Mouse (Mus musculus): ENCODE results near the gene Arhgef1. TPM values are rescaled to one million over a fixed set of nuclear protein-coding genes. Genes with fewer than 3 reads are reported as not detected.
A peak's percentile ranks its signal among the peaks of the same experiment; 100 is the strongest.

Arhgef1 gene
- polyA plus RNA-seq, 1 experiment from 2014 or later = 85.3 TPM

DNA sequence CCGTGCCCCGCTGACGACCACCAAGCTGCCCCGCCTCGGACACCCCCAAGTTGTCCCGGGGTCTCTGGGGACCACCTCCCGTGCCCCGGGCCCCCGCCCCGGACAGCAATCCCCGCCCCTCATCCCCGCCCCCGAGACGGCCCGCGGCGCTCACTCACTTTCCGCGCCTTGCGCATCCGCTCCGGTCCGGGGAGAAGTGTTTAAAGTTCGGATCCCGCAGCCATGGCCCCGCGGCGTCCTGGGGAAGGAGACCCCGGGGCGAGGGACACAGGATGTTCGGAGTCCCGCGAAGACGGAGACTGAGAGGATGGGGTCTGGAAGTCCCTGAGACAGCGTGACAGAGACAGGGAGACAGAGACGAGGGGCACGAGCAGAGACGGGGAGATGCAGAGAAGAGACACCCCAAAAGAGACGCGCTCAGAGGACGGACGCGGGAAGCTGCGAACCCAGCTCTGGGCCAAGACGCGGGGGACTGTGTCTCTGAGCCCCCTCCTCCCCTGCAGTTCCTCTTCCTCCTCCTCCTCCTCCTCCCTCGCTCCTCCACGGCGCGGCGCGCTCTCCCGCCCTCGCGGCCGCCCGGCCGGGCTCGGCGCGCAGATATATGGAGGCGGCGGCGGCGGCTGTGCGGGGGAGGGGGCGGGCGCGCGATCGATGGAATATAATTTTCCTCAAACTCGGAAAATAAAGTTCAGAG is 41.7 kb downstream of the Arhgef1 start, which contains the start of gene Gm4881:
Gene Gm4881, minus strand, starts transcription at position 238 of the 694 bp plus-strand sequence.
- Histone ChIP-seq H3K27me3 (replicated peaks; ENCODE audit: control insufficient read depth, insufficient read depth, low read length) (peaks cover 96% of the 10 kb centered on the region), H3K27ac (ENCODE audit: low read depth) (no peak within 1 kb of the TSS), H3K9ac (ENCODE audit: low read length) (no peak within 1 kb of the TSS), H3K4me3 (ENCODE audit: low read depth, low read length) (peak within 1 kb of the TSS; percentile 28), H3K4me1 (replicated peaks; ENCODE audit: control insufficient read depth, insufficient read depth, low read length) (no peaks in the 10 kb centered on the region; the same call in 1 of the 2 replicates), H3K36me3 (ENCODE audit: control insufficient read depth, insufficient read depth, low read length) (no peaks in the 10 kb centered on the region), H3K9me3 (ENCODE audit: control insufficient read depth, low read length) (no peaks in the 10 kb centered on the region), H3K4me2 (ENCODE audit: low read length) (peak within 1 kb of the TSS; percentile 56)
- ATAC-seq (replicated peaks; ENCODE audit: low FRiP score, low TSS enrichment, low read depth) (no peak), DNase-seq (ENCODE audit: low spot score) (no peak)
- 1% methylated on average over 58 of the region's 72 CpGs for WGBS

DNA sequence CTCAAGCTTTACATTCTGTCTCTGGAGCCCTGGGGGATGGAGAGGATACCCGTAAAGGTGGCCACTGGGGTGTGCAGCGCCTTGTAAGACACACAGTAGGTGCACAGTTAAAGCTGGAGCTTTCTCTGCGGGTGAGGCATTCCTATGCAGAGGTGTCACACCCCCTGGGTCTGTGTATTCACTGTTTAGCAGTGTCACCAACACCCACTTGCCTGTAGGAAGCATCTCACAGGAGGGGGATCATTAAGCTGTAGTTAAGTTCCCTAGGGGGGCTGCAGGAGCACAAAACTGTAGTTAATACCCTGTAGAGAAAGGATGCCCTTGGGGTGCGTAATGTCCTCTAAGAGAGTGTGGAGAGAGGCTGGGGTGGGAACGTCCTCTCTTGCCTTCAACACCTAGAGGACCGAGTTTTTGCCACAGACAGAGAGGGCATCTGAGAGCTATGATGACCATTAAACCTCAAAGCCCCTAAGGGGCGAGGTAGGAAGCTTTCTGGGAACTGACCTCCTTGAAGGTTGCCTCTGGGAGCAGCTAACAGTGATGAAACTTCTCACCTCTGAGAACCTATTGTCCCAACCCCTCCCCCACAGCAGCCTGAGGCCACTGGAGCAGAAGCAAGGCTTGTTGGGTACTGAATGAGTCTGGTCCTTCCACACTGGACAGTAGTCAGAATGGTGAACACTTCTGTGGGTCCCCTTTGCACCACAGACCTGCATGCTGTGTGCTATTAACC is 44.8 kb downstream of the Arhgef1 start:
- Histone ChIP-seq H3K36me3 (ENCODE audit: control insufficient read depth, insufficient read depth, low read length) (no peaks in the 10 kb centered on the region), H3K9me3 (ENCODE audit: control insufficient read depth, low read length) (no peaks in the 10 kb centered on the region), H3K27ac (ENCODE audit: low read depth) (no peak overlapping the region), H3K4me2 (ENCODE audit: low read length) (no peak overlapping the region), H3K9ac (ENCODE audit: low read length) (no peak overlapping the region), H3K27me3 (replicated peaks; ENCODE audit: control insufficient read depth, insufficient read depth, low read length) (peaks cover 100% of the 10 kb centered on the region), H3K4me1 (replicated peaks; ENCODE audit: control insufficient read depth, insufficient read depth, low read length) (no peaks in the 10 kb centered on the region; the same call in 1 of the 2 replicates), H3K4me3 (ENCODE audit: low read depth, low read length) (no peak overlapping the region)
- 2% methylated on average over 7 of the region's 7 CpGs for WGBS
- ATAC-seq (replicated peaks; ENCODE audit: low FRiP score, low TSS enrichment, low read depth) (no peak), DNase-seq (ENCODE audit: low spot score) (no peak)

DNA sequence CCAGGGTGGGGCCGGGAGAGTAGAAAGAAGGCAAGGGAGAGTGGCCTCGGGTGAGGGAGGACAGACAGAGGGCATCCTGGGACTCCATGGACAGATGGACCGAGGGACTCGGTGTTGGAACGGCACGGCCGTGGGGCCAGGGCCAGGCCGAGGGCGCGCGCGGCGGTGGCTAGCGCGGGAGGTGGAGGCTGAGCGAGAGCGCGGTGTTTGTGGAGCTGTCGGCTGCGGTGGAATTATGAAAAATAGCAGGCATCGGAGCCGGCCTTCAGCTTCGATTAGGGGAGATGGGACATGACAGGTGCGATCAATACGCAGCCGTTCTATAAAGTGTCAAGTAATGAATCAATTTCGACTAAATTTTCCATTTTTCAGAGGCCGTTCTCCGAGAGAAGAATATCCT is 46.1 kb downstream of the Arhgef1 start:
- Histone ChIP-seq H3K27me3 (replicated peaks; ENCODE audit: control insufficient read depth, insufficient read depth, low read length) (peaks cover 97% of the 10 kb centered on the region), H3K27ac (ENCODE audit: low read depth) (no peak overlapping the region), H3K9ac (ENCODE audit: low read length) (no peak overlapping the region), H3K9me3 (ENCODE audit: control insufficient read depth, low read length) (no peaks in the 10 kb centered on the region), H3K4me2 (ENCODE audit: low read length) (no peak overlapping the region), H3K4me1 (replicated peaks; ENCODE audit: control insufficient read depth, insufficient read depth, low read length) (no peaks in the 10 kb centered on the region; the same call in 1 of the 2 replicates), H3K36me3 (ENCODE audit: control insufficient read depth, insufficient read depth, low read length) (no peaks in the 10 kb centered on the region), H3K4me3 (ENCODE audit: low read depth, low read length) (no peak overlapping the region)
- ATAC-seq (replicated peaks; ENCODE audit: low FRiP score, low TSS enrichment, low read depth) = no peak
- no peak for DNase-seq (ENCODE audit: low spot score)
- WGBS = 3% methylated on average over 29 of the region's 29 CpGs

DNA sequence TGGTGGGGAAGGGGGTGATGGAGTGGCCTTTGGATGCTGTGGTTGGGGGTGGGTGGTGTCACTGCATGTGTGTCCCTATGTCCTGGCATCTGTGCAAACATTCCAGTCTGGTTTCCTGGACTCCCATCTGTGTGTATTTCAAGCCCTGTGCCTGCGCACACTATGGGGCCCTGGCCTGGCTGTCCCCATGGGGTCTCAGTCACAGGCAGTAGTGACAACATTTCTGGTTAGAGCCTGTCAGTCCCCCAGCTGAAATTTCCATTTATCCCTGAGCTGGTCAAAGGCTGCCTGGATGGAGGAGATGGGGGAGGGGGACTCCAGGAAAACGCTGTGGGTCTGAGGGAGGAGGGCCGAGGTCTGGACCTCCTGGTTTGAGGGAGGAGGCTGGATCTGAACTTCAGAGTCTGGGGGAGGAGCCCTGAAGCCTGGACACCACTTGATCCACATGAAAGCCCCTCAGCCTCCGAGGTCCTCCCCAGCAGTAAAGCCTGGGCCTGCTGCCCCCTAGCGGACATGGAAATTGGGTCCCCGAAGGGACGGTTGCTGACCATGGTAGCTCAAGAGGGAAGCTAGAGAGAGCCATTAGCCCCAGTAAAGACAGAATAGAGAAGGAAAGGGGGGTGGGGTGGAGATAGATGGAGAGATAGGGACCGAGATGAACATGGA is 47.4 kb downstream of the Arhgef1 start:
- H3K27ac ChIP-seq (ENCODE audit: low read depth) = no peak overlapping the region
- no peaks in the 10 kb centered on the region for H3K36me3 ChIP-seq (ENCODE audit: control insufficient read depth, insufficient read depth, low read length)
- no peaks in the 10 kb centered on the region for H3K9me3 ChIP-seq (ENCODE audit: control insufficient read depth, low read length)
- DNase-seq (ENCODE audit: low spot score) (peak; percentile 93), ATAC-seq (replicated peaks; ENCODE audit: low FRiP score, low TSS enrichment, low read depth) (peak; percentile 47)
- no peak overlapping the region for H3K9ac ChIP-seq (ENCODE audit: low read length)
- H3K4me2 ChIP-seq (ENCODE audit: low read length) = no peak overlapping the region
- H3K27me3 ChIP-seq (replicated peaks; ENCODE audit: control insufficient read depth, insufficient read depth, low read length) = peaks cover 97% of the 10 kb centered on the region
- no peak overlapping the region for H3K4me3 ChIP-seq (ENCODE audit: low read depth, low read length)
- 0 out of 2 replicates have a peak, but pooled peaks cover 6% of the 10 kb centered on the region for H3K4me1 ChIP-seq (replicated peaks; ENCODE audit: control insufficient read depth, insufficient read depth, low read length)
- 2% methylated on average over 8 of the region's 8 CpGs for WGBS

DNA sequence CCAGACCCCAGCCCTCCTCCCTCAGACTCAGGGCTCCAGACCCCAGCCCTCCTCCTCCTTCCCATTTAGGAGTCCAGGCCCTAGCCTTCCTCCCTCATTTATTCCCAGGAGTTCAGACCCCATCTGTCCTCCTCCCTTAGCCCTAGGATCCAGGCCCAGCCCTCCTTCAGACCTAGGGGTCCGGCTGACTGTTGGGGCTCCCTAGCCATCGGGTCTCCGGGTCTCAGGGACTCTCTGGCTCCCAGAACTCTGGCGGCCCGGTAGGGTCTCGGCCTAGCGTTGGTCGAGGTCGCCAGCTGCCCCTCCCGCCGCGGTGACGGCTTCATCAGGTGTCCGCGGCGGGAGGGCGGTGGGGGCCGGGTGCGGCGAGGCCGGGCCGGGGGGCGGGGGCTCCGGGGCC is 51.3 kb downstream of the Arhgef1 start:
- 1% methylated on average over 23 of the region's 24 CpGs for WGBS

DNA sequence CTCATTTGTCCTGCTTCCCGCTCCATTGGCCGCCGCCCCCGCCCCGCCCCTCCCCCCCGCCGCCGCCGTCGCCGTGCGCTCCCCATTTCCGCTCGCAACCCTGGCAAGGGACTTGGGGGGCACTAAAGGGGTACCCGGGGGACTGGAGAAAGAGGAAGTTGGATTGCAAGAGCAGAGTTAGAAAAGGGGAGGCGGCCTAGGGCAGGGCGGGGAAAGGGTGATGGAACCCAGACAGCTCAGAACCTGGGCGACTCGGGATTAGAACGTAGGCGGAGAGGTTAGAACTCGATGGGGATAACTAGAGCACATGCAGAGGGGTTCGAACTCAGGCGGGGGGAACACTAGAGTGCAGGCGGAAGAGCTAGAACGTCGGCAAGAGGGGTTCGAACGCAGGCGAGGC is 51.7 kb downstream of the Arhgef1 start:
- ATAC-seq (replicated peaks; ENCODE audit: low FRiP score, low TSS enrichment, low read depth) = no peak

More for the DNA sequence above, 51.3 kb downstream of the Arhgef1 start:
- 0 out of 2 replicates have a peak, but pooled peaks cover 3% of the 10 kb centered on the region for H3K9me3 ChIP-seq (ENCODE audit: control insufficient read depth, low read length)
- H3K4me3 ChIP-seq (ENCODE audit: low read depth, low read length) = peak overlapping the region; percentile 37
- peak overlapping the region; percentile 60 for H3K4me2 ChIP-seq (ENCODE audit: low read length)
- H3K27me3 ChIP-seq (replicated peaks; ENCODE audit: control insufficient read depth, insufficient read depth, low read length) = peaks cover 81% of the 10 kb centered on the region
- no peak overlapping the region for H3K27ac ChIP-seq (ENCODE audit: low read depth)
- ATAC-seq (replicated peaks; ENCODE audit: low FRiP score, low TSS enrichment, low read depth) (no peak), DNase-seq (ENCODE audit: low spot score) (no peak)
- H3K9ac ChIP-seq (ENCODE audit: low read length) = 0 out of 2 replicates have a peak overlapping the region, but pooled peaks have one; percentile 12
- 0 out of 2 replicates have a peak, but pooled peaks cover 9% of the 10 kb centered on the region for H3K4me1 ChIP-seq (replicated peaks; ENCODE audit: control insufficient read depth, insufficient read depth, low read length)
- no peaks in the 10 kb centered on the region for H3K36me3 ChIP-seq (ENCODE audit: control insufficient read depth, insufficient read depth, low read length)

DNA sequence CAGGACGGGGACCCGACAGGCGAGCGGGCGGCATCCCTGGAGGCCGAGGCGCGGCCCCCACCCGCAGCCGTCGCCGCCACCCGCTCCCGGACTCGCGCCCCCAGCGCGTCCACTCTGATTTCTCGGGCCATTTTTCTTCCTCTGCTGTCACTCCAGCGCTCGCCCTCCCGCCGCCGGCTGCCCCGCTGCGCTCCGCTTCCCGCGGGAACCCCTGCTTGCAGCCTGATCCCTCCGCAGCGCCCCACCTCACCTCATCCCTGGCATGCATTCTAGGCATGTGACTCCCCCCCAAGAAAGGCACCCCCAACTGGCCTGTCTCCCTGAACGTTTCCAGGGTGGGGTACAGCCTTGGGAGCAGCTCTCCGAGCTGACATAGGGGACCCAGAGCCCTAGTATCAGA is 52.5 kb downstream of the Arhgef1 start:
- 0 out of 2 replicates have a peak overlapping the region, but pooled peaks have one; percentile 11 for H3K9ac ChIP-seq (ENCODE audit: low read length)
- 0 out of 2 replicates have a peak, but pooled peaks cover 3% of the 10 kb centered on the region for H3K9me3 ChIP-seq (ENCODE audit: control insufficient read depth, low read length)
- H3K4me2 ChIP-seq (ENCODE audit: low read length) = peak overlapping the region; percentile 60
- ATAC-seq (replicated peaks; ENCODE audit: low FRiP score, low TSS enrichment, low read depth) (no peak), DNase-seq (ENCODE audit: low spot score) (no peak)
- H3K36me3 ChIP-seq (ENCODE audit: control insufficient read depth, insufficient read depth, low read length) = no peaks in the 10 kb centered on the region
- 1% methylated on average over 32 of the region's 33 CpGs for WGBS
- H3K4me3 ChIP-seq (ENCODE audit: low read depth, low read length) = peak overlapping the region; percentile 37
- 0 out of 2 replicates have a peak, but pooled peaks cover 9% of the 10 kb centered on the region for H3K4me1 ChIP-seq (replicated peaks; ENCODE audit: control insufficient read depth, insufficient read depth, low read length)
- no peak overlapping the region for H3K27ac ChIP-seq (ENCODE audit: low read depth)
- H3K27me3 ChIP-seq (replicated peaks; ENCODE audit: control insufficient read depth, insufficient read depth, low read length) = peaks cover 68% of the 10 kb centered on the region

More for the DNA sequence above, 51.7 kb downstream of the Arhgef1 start:
- Histone ChIP-seq H3K27me3 (replicated peaks; ENCODE audit: control insufficient read depth, insufficient read depth, low read length) (peaks cover 76% of the 10 kb centered on the region), H3K9me3 (ENCODE audit: control insufficient read depth, low read length) (0 out of 2 replicates have a peak, but pooled peaks cover 3% of the 10 kb centered on the region), H3K4me2 (ENCODE audit: low read length) (peak overlapping the region; percentile 60), H3K9ac (ENCODE audit: low read length) (0 out of 2 replicates have a peak overlapping the region, but pooled peaks have one; percentile 12), H3K4me1 (replicated peaks; ENCODE audit: control insufficient read depth, insufficient read depth, low read length) (0 out of 2 replicates have a peak, but pooled peaks cover 9% of the 10 kb centered on the region), H3K27ac (ENCODE audit: low read depth) (no peak overlapping the region), H3K36me3 (ENCODE audit: control insufficient read depth, insufficient read depth, low read length) (no peaks in the 10 kb centered on the region), H3K4me3 (ENCODE audit: low read depth, low read length) (peak overlapping the region; percentile 37)
- WGBS = 2% methylated on average over 18 of the region's 30 CpGs
- no peak for DNase-seq (ENCODE audit: low spot score)

DNA sequence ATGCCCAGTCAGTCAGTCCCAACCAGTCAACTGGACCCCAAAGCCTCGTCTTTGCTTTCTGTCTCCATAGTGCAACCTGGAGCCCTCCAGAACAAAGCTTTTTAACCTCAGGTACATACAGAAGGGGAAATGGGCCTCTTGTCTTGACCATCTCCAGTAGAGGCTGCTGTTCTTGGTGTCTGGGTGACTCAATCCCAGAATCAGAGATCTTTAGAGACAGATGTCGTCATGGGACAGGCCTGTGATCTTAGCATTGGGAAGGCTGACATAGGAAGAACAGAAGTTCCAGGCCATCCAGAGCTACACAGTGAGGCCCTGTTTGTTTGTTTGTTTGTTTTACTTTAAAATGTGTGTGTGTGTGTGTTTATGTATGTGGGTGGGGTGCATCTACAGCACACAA is 61.6 kb downstream of the Arhgef1 start:
- H3K4me1 ChIP-seq (replicated peaks; ENCODE audit: control insufficient read depth, insufficient read depth, low read length) = no peaks in the 10 kb centered on the region
- H3K4me2 ChIP-seq (ENCODE audit: low read length) = no peak overlapping the region
- H3K4me3 ChIP-seq (ENCODE audit: low read depth, low read length) = no peak overlapping the region
- ATAC-seq (replicated peaks; ENCODE audit: low FRiP score, low TSS enrichment, low read depth) (no peak), DNase-seq (ENCODE audit: low spot score) (no peak)
- H3K9ac ChIP-seq (ENCODE audit: low read length) = no peak overlapping the region
- no peaks in the 10 kb centered on the region for H3K36me3 ChIP-seq (ENCODE audit: control insufficient read depth, insufficient read depth, low read length)
- no peaks in the 10 kb centered on the region for H3K9me3 ChIP-seq (ENCODE audit: control insufficient read depth, low read length)
- H3K27ac ChIP-seq (ENCODE audit: low read depth) = no peak overlapping the region
- 65% methylated on average over 2 of the region's 2 CpGs for WGBS
- no peaks in the 10 kb centered on the region for H3K27me3 ChIP-seq (replicated peaks; ENCODE audit: control insufficient read depth, insufficient read depth, low read length)

Data from intestine, embryonic 14.5 days (tissue).